Mouse (Mus musculus) erythroblast, embryonic 14.5 days (primary cell): ENCODE measurements around the gene Spata31d1d. TPM values are rescaled to one million over a fixed set of nuclear protein-coding genes. Genes with fewer than 3 reads are reported as not detected.
"Not testable (repeated sequence)": the region's sequence is repeated elsewhere in the genome, so short reads cannot be mapped to it uniquely, and the experiment has no call there.

Experiments used
- H3K27me3 ChIP-seq: 2 replicates; pipeline ENCODE4 v1.6.1; 2012; ENCODE audit warnings: inconsistent platforms; ENCODE audit not compliant: control insufficient read depth
- H3K36me3 ChIP-seq: 2 replicates; pipeline ENCODE4 v1.6.1; 2012; ENCODE audit warnings: mild to moderate bottlenecking, inconsistent platforms; ENCODE audit not compliant: control insufficient read depth
- H3K4me1 ChIP-seq: 2 replicates; pipeline ENCODE4 v1.6.1; 2012; ENCODE audit warnings: inconsistent platforms; ENCODE audit not compliant: control insufficient read depth
- H3K4me3 ChIP-seq: replicated peaks from 2 replicates; pipeline ENCODE3; 2012; ENCODE audit warnings: moderate library complexity, mild to moderate bottlenecking, inconsistent platforms
- H3K9me3 ChIP-seq: 2 replicates; pipeline ENCODE4 v1.6.1; 2012; ENCODE audit warnings: low read length, inconsistent platforms, mixed read lengths; ENCODE audit not compliant: control insufficient read depth
- GATA1 ChIP-seq: IDR thresholded peaks from 2 replicates; pipeline ENCODE4 v1.6.1; 2012; ENCODE audit warnings: low read length, inconsistent platforms, mixed read lengths
- TAL1 ChIP-seq: IDR thresholded peaks from 3 replicates; pipeline ENCODE4 v1.6.1; 2012; ENCODE audit warnings: low read length, inconsistent platforms, mixed read lengths
- polyA plus RNA-seq: library from polyadenylated mRNA; stranded (reverse); fragments of >175 nt; gene quantifications from 2 replicates; pipeline ENCODE4 v1.2.3, GENCODE M21; 2012

Gene Spata31d1d
- polyA plus RNA-seq, 1 experiment = 0.02 TPM

GRCm38 (mm10) chr13:59713710-59714109 lies 17.8 kb downstream of the Spata31d1d start:
- H3K36me3 ChIP-seq = no peaks in the 10 kb centered on the region
- peaks cover 23% of the 10 kb centered on the region for H3K27me3 ChIP-seq
- peaks cover 18% of the 10 kb centered on the region for H3K4me1 ChIP-seq
- H3K9me3 ChIP-seq = no peaks in the 10 kb centered on the region
- H3K4me3 ChIP-seq = no peak overlapping the region
- TF ChIP-seq GATA1 (no peak), TAL1 (no peak)

DNA sequence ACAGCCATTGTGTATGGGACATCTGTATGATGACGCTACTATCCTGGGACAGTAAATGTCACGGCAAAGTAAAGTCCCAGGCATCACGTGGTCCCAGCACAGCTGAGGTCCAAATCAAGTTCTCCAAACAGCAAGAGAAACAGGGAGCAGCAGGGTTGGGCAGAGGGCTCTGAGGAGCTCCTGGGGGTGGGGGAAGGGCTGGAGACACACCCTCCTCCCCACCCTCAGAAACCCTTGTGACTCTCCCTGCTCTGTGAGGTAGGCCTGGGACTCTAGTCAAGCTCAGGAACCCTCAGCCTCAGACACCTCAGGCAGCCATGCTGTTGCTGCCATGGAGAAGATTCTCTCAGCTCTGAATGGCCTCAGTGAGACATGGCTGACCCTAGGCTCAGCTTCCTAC lies 19.6 kb downstream of the Spata31d1d start, which contains the start of gene Spata31d1b:
Gene Spata31d1b (plus strand): TSS at position 301 of the 400 bp plus-strand sequence.
- not testable (repeated sequence) for H3K4me3 ChIP-seq, H3K36me3 ChIP-seq, H3K9me3 ChIP-seq
- Histone ChIP-seq H3K4me1 (peaks cover 10% of the 10 kb centered on the region), H3K27me3 (peaks cover 23% of the 10 kb centered on the region)

DNA sequence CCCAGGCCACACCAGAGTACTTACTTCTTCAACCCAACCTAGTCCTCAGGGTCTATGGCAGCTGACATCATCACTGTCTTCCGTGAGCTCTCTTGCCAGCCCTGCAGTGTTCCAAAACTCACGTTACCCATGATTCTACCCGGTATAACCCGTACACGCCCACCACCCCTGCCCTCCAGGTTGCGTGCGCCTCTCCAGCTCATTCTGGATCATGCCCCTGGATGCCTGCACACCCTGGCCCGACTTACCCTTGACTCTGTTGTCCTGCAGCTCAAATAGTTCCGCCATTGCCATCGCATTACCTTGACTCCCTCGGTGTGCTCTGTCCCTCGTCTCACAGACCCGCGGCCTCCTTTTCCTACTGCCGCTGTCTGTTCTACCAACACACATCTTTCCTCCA lies 21.3 kb downstream of the Spata31d1d start, which contains the start of gene Spata31d1a:
Gene Spata31d1a (minus strand): TSS at position 101 of the 400 bp plus-strand sequence.
- no peaks in the 10 kb centered on the region; the same call in 1 of the 2 replicates for H3K9me3 ChIP-seq
- TF ChIP-seq GATA1 = no peak
- no peaks in the 10 kb centered on the region for H3K36me3 ChIP-seq
- no peak within 1 kb of the TSS for H3K4me3 ChIP-seq
- H3K27me3 ChIP-seq = peaks cover 26% of the 10 kb centered on the region
- peaks cover under 1% of the 10 kb centered on the region for H3K4me1 ChIP-seq

- Histone ChIP-seq H3K27me3 (peaks cover 40% of the 10 kb centered on the region), H3K4me3 (no peak overlapping the region), H3K36me3 (no peaks in the 10 kb centered on the region), H3K4me1 (peaks cover 1% of the 10 kb centered on the region; the same call in 1 of the 2 replicates), H3K9me3 (no peaks in the 10 kb centered on the region; the same call in 1 of the 2 replicates)
- TF ChIP-seq GATA1 (no peak), TAL1 (no peak)
These were observed 27.0 kb downstream of the Spata31d1d start for GRCm38 (mm10) chr13:59704562-59704961.

- H3K36me3 ChIP-seq = no peaks in the 10 kb centered on the region
- no peaks in the 10 kb centered on the region; the same call in 1 of the 2 replicates for H3K9me3 ChIP-seq
- H3K4me1 ChIP-seq = peaks cover 1% of the 10 kb centered on the region; the same call in 1 of the 2 replicates
- TF ChIP-seq TAL1 = no peak
- TF ChIP-seq GATA1 = no peak
- H3K27me3 ChIP-seq = peaks cover 43% of the 10 kb centered on the region
- no peak overlapping the region for H3K4me3 ChIP-seq
These were observed 28.0 kb downstream of the Spata31d1d start for GRCm38 (mm10) chr13:59703514-59703913.

DNA sequence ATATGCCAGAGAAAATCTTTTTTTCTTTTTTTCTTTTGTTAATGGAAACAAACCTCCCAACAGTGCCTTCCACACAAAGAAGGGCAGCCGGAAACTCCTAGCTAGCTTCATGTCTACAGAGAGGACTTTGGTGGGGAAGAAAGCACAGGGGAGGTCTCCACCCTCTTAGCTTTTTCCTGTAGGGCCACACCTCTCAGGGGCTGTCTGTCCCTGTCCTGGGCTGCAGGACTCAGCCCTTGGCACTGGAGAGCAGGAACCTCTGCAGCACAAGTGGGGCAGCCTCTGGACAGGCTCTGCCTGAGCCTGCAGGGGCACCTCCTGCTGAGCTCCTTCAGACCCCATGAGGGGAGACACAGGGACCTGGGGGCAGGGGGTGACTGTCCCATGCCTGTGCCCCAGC lies 31.4 kb downstream of the Spata31d1d start:
- H3K4me3 ChIP-seq, H3K9me3 ChIP-seq, H3K36me3 ChIP-seq, H3K4me1 ChIP-seq: not testable (repeated sequence)
- H3K27me3 ChIP-seq = peaks cover 51% of the 10 kb centered on the region

GRCm38 (mm10) chr13:59699131-59699530 lies 32.4 kb downstream of the Spata31d1d start:
- TF ChIP-seq GATA1 (no peak), TAL1 (no peak)
- Histone ChIP-seq H3K4me3 (no peak overlapping the region), H3K9me3 (no peaks in the 10 kb centered on the region), H3K36me3 (no peaks in the 10 kb centered on the region), H3K4me1 (no peaks in the 10 kb centered on the region; the same call in 1 of the 2 replicates), H3K27me3 (peaks cover 41% of the 10 kb centered on the region)

- TF ChIP-seq TAL1 (no peak), GATA1 (no peak)
- Histone ChIP-seq H3K27me3 (peaks cover 15% of the 10 kb centered on the region), H3K9me3 (peaks cover 7% of the 10 kb centered on the region), H3K4me1 (no peaks in the 10 kb centered on the region), H3K4me3 (no peak overlapping the region), H3K36me3 (no peaks in the 10 kb centered on the region)
These were observed 35.8 kb downstream of the Spata31d1d start for GRCm38 (mm10) chr13:59695781-59696180.

- H3K9me3 ChIP-seq = peaks cover 7% of the 10 kb centered on the region
- peaks cover 15% of the 10 kb centered on the region for H3K27me3 ChIP-seq
- no peaks in the 10 kb centered on the region for H3K4me1 ChIP-seq
- no peaks in the 10 kb centered on the region for H3K36me3 ChIP-seq
- TF ChIP-seq GATA1 (no peak), TAL1 (no peak)
- H3K4me3 ChIP-seq = no peak within 1 kb of the TSS
These were observed 37.5 kb downstream of the Spata31d1d start, which contains the start of gene 4921517D22Rik for GRCm38 (mm10) chr13:59694008-59694407. 4921517D22Rik (minus strand) TSS chr13:59694108.

DNA sequence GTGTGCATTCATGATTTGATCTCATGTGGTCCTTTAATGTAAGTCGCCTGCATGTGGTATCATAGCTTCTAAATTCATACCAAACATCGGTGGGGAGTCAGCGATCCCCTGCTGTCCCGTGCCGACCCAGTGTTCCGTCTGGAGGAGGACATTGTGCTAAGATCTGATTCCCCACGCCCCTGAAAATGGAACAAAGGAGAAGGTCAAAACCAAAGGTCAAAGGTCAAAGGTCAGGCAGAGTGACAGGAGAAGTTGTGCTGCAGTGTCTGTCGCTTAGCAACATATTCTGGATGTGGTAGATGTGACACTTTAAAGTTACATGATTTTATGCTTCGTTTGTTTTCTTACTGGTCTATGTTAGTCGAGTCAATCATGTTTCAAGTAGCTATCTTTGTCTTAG lies 40.1 kb downstream of the Spata31d1d start:
- H3K4me1 ChIP-seq = no peaks in the 10 kb centered on the region; the same call in 1 of the 2 replicates
- H3K36me3 ChIP-seq = no peaks in the 10 kb centered on the region

More for the DNA sequence above, 40.1 kb downstream of the Spata31d1d start:
- Histone ChIP-seq H3K4me3 (no peak overlapping the region), H3K27me3 (peaks cover 6% of the 10 kb centered on the region), H3K9me3 (peaks cover 7% of the 10 kb centered on the region)
- TF ChIP-seq TAL1 = no peak
